Mouse (Mus musculus) frontal cortex, adult (tissue): ENCODE data around the gene F2r.

ENCODE experiments used
- ATAC-seq: cut with Nextera tagmentation; 2 replicates; pipeline ENCODE4 v1.9.2; 2017; ENCODE audit warnings: mild to moderate bottlenecking, moderate library complexity, mixed read lengths; ENCODE audit not compliant: low TSS enrichment

The F2r gene

DNA sequence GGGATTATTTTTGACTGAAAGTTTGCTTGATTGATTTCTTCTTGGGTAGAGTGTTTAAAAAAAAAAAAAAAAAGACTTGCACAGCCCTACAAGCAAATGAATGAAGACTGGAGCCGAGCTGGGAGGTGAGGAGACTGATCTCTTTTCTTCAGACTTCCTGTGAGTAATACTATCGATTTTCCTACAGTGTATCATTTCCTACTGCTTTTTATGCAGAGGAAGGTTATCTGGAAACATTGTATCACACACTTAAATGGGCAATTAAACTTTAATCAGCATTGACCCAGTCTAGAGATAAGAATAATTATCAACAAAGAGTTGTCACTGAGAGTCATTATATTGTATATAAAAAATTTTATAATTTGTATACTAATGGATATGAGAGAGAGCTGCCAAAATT lies 12.5 kb upstream of the F2r start:
- no peak for ATAC-seq

DNA sequence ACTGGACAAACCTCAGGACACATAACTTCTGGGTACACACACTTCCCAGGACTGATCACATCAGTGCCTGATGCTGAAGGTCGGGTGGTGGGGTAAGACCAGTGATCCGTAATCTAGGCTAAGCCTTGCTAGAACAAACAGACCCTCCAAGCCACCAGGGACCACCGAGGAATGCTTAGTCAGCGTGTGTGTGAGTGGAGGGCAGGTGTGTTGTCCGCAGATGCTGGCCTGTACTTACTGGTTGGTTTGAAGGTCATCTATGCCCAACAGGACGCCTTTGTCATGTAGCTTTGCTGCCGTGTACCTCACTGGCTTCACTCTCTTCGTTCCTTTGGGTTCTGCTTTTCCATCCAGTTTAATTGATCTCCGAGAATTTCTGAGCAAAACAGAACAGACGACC lies 11.5 kb upstream of the F2r start:
- no peak for ATAC-seq

DNA sequence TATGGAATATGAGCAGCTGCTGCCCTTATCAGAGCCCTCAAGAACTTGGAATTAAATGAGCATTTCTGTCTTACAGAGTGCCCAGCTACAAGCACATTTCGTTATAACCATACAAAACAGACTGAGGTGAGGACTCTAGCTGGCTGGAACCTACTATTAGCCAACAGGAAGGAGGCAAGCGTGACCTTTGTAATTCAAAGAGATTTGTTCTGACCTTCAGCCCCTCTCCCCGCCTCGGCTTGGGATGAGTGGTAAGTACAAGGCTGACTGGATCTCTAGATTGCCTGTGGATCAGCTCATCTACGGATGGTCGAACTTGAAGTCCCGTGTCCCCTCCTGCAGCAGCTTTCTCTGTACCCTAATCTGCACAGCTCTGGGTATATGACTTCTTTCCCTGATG lies 8.4 kb upstream of the F2r start:
- ATAC-seq, result no peak

DNA sequence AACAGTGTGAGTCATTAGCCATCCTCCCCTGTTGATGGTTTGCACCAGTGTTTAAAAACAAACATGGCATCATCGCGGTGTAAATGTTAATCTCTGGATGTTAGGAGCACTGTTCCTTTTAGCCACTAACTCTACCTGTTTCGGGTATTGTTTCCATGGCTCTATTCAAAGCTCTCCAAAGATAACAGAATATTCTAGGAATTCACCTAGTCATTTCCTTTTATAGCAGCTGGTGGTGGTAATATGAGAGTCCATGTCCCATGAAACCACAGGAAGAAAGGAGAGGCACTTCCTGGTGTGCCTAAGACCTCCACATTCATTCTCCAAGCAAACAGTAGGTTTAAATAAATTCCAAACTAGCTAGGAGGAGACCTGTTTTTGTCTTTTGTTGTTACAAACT lies 4.8 kb upstream of the F2r start:
- no peak for ATAC-seq

DNA sequence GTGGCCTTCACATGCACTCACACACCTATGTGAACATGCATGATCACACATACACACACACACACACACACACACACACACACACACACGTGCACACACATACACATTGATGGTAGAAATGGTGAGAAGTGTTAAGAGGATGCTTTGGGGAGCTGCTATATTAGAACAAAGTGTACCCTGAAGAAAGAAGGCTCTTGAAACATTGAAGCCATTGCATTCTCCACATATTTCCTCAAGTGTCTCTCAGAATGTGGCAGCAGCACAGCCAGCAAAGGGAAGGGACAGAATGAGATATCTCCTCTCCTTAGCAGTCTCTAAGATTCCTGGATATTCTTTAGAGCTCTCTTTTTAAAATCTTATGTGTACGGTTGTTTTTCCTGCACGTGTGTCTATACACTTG lies 3.3 kb upstream of the F2r start:
- ATAC-seq, result no peak

DNA sequence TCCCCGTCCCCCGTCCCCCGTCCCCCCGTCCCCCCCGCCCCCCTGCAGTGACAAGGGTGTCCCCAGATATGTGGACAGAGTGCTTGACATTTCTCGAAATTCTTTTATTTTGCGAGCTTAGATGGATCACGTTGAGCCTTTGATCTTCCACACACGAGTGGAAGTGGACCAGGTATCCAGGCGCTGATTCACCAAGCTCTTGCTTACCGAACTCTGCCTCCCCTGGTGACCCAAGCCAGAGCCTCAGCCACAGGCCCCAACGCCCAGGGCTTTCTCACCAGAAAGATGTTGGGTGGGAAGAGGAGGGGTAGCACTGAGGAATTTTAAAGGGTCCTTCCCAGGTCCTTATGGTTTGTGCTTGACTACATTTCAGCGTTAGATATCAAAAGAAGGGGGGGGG lies 572 bp upstream of the F2r start:
- no peak for ATAC-seq

DNA sequence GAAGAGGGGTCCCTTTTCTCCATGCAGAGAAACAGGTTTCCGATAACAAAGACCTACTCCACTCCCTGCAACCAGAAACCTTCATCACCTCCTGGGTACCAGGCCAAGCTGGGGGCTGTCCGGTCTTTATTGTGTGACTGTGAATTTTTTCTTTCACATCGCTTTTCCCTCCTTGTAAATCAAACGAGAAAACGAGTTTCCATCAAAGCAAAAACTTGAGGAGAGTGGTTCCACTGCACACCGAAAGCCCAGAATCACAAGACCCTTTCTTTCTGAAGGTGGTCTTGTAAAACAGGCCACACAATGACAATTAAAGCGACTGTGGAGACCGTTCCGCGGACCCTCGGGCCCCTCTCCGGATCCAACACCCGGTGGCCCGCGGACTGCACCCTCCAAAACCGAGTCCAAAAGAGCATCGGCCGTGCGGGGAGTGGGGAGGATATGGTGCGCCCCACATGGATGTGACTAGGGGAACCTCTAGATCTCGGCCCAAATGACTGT lies 566 bp downstream of the F2r start:
- 0 out of 2 replicates have a peak, but pooled peaks have one; percentile 18 for ATAC-seq

DNA sequence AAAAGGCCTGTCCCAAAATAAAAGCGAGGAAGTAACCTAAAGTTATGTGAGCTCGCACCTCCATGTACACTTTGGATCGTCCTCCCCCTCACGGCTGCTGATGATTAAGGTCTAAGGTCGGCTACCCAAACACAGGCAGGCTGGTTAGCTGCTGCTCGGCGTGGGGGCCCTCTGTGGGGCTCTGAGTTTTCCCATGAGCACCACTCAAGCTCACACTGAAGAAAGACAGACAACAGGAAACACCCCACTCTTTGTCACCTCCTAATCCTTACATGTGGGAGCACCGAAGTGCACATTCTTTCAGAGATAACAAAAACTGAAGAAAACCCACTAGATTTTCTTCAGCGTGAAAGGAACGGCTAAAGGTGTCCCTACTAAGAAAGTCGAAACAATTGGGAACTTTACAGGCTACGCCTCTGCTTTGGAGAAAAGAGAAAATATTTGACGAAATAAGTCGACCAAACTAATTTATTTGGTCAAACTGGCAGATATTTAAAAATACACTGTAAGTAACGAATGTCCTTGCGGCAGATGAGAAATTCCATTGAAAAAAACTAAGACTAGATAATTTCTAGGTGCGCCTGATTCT lies 1.1 kb downstream of the F2r start:
- ATAC-seq, result no peak

DNA sequence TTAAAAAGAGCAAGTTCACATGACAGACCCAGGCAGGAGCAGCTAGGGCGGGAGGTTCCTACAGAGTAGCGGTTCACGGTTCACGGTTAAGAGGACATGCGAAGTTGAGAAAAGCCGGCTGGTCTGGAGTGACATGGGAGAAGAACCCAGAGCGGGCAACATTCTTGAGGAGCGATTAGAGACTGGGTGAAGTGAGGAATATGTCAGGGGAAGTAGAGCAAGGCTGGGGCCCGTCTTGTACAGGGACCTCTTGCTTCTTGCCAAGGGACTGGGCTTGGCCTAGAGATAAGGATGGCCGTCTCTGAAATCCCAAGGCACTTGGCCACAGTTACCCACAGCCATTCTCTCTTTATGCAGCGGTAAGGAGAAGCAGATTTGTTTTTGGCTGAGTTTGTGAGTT lies 1.8 kb downstream of the F2r start:
- ATAC-seq, result no peak

- ATAC-seq, result no peak
Observed at GRCm38 (mm10) chr13:95614757-95615156, 3.5 kb downstream of the F2r start.

DNA sequence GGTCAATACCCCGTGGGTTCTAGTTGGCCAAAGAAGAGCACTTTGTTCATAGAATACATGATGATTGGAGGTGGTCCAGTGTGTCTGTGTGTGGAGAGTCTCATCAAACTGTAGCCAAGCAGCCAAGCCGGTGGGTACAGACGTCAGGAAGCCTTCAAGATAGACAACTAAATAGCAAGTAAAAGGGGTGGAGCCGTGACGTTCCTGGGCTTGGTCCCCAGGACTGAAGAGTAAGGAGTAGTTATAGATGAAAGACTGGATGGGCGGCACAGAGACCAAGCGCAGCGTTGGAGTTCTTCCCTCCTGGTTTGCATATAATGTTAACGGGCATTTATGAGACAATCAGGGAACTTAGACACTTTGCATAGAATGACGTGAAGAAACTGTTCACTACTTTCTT lies 6.0 kb downstream of the F2r start:
- ATAC-seq, result no peak

- ATAC-seq, result no peak
Observed at GRCm38 (mm10) chr13:95611752-95612151, 6.5 kb downstream of the F2r start.

DNA sequence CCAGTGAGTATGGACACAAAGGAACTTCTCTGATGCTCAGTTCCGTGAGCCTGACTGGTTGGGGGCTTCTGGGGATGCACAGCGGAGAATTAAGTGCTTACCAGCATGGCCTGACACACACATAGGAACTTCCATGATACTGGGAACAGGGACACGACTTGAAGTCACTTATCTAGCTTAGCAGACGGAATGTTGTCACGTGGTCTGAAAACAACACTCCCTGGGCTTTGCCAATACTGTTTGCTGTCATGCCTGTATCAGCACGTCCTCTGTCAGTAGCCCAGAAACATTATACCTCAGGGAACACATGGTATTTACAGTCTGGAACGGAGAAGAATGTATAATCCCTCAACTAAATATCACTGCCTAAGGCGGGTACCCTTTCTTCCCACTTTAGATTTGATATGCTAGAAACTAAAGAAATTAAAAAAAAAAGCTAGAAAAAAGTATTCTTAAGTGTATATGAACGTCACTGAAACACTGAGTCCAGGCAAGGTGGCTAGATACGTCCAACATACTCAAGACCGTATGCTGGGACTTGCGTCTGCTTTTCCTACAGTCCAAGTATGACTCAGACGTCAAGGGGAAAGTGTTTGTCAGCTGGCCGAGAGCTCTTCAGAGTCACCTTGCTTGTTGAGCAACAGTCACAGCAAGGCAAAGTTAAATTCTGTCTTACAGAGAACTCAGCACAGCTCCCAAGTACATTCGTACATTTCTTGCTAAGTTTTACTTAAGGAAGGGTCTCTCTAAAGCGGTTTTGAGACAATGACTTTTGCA lies 7.3 kb downstream of the F2r start:
- ATAC-seq, result no peak

DNA sequence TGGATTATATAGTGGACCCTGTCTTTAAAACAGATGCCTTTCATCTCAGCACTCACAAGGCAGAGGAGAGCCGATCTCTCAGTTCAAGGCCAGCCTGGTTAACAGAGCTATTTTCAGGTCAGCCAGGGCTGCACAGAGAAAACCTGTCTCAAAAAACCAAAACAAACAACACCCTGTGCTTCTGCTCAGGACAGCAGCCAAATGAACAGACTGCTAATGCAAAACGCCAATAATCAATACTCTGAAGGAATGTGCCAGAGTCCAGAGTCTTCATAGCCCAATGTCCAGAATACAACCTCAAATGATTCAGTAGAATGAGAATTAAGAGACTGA lies 9.2 kb downstream of the F2r start:
- ATAC-seq, result no peak

- ATAC-seq, result no peak
Observed at GRCm38 (mm10) chr13:95608416-95609087, 9.7 kb downstream of the F2r start.

DNA sequence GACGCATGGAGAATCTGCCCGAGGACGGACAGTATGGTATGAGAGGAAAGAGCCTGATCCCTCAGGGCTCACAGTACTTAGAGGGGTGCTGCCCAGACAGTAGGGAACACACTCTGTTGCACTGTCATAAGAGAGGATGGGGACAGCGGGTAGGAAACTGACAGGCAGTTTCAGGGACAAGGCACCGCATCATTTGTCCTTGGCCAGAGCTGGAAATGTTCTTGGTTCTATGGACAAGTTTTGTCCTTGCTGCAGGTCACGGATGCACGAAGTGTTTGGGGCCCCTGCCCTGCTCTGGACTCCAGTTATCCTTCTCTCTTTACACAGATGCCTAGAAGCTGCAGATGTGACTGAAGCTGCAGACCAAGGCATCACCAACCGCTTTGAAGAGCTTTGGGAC lies 11.3 kb downstream of the F2r start:
- ATAC-seq, result no peak

DNA sequence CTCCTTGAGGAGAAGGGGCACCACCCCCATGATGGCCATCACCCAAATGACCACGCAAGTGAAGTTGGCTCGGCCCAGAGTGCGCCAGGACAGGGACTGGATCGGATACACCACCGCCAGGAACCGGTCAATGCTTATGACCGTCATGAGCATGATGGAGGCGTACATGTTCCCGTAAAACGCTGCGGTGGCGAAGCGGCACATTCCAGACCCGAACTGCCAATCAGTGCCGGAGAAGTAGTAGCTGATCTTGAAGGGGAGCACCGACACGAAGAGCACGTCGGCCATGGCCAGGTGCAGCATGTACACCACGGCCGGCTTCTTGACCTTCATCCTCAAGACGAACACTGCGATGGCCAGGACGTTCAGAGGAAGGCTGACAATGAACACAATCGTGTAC lies 14.0 kb downstream of the F2r start:
- no peak for ATAC-seq

- no peak for ATAC-seq
Observed at GRCm38 (mm10) chr13:95599833-95600359, 18.4 kb downstream of the F2r start.

- ATAC-seq, result no peak
Observed at GRCm38 (mm10) chr13:95598232-95598920, 19.9 kb downstream of the F2r start.

- no peak for ATAC-seq
Observed at GRCm38 (mm10) chr13:95597578-95597977, 20.7 kb downstream of the F2r start.

DNA sequence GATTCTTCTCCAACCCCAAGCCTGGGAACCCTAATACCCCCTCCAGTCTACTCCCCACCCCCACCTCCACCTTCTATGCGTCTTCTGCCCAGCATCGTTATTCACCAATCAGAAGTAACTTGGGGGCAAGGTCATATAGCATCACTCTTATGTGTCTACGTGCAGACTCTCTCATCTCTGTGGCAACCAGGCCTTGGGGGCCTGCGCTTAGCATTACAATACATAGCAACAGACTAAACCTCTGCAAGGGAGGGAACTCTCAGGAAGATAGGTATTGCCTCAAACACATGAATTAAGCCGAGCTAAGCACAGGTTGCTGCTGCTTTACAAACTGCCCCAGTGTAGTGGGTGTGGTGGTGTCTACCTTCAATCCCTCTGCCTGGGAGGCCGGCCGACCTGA lies 21.6 kb downstream of the F2r start:
- no peak for ATAC-seq

GRCm38 (mm10) chr13:95595921-95596320 lies 22.4 kb downstream of the F2r start:
- no peak for ATAC-seq
